Mouse (Mus musculus) MEL-GATA-1-ER (cell line): ENCODE data around the gene Jak2.

Source experiments
- DNase-seq: peaks from one replicate; pipeline ENCODE4 v3.0.0-alpha.2; 2012; ENCODE audit warnings: low read depth; ENCODE audit errors: extremely low read depth

The Jak2 gene

GRCm38 (mm10) chr19:29361468-29362130 lies 110.0 kb downstream of the Jak2 start:
- peak; percentile 99 for DNase-seq

- DNase-seq, result no peak
These were observed 110.7 kb downstream of the Jak2 start for GRCm38 (mm10) chr19:29362173-29362930.
